Mouse (Mus musculus): ENCODE data around the gene Zfand4.

GRCm38 (mm10) chr6:116266273-116267109 is 2.5 kb downstream of the Zfand4 start:
- TF ChIP-seq POLR2A (IDR thresholded peaks at IDR 0.05; ENCODE audit: borderline replicate concordance, extremely low read depth, insufficient read depth, insufficient read length, poor library complexity, severe bottlenecking) (no peak), CTCF (IDR thresholded peaks at IDR 0.05; ENCODE audit: borderline replicate concordance, extremely low read depth, insufficient read depth, insufficient read length) (no peak)

Data from brain, embryonic 14.5 days (tissue).